Mouse (Mus musculus): ENCODE measurements around the gene Atf7. TPM values are rescaled to one million over a fixed set of nuclear protein-coding genes. Genes with fewer than 3 reads are reported as not detected.
A peak's percentile ranks its signal among the peaks of the same experiment; 100 is the strongest.

Gene Atf7
- total RNA-seq, 2 experiments from 2014 or later, result 35.3 to 39.2 TPM

DNA sequence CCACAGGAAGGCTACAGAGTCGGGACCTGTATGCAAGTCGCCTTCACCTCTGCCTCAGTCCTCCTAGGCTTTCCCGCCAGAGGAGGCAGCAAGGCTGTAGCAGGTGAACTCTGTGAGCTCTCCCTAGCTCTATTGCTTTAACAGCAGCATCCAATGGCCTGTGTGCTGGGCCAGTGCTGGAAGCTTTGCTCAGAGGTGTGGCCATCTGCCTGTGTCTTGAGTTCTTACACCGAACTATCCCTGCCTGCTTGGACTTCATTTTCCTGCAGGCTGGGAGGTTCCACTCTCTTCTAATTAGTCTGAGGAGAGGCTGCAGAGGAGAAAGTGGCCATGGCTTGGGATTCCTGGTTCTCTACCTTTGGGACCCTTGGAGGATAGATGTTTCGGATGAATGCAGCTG, 113.3 kb downstream of the Atf7 start:
- peak overlapping the region; percentile 93; the same call in 1 of the 2 replicates for H3K27ac ChIP-seq
- no peak for TF ChIP-seq CTCF (IDR thresholded peaks at IDR 0.05)
- intact Hi-C loops (cut with DNase I), result no loop called here
- DNase-seq (ENCODE audit: extremely low spot score in 1 of 2, low spot score in 2 of 2), result peak in 1 of 2 experiments; percentile 8
- no peak overlapping the region for H3K4me3 ChIP-seq

GRCm38 (mm10) chr15:102511285-102511833, 113.9 kb downstream of the Atf7 start:
- Histone ChIP-seq H3K27ac (peak overlapping the region; percentile 93), H3K4me3 (peak overlapping the region; percentile 75)
- intact Hi-C loops (cut with DNase I), result no loop called here
- peak; percentile 8 to 12 for DNase-seq (ENCODE audit: extremely low spot score in 1 of 2, low spot score in 2 of 2)
- no peak for TF ChIP-seq CTCF (IDR thresholded peaks at IDR 0.05)

DNA sequence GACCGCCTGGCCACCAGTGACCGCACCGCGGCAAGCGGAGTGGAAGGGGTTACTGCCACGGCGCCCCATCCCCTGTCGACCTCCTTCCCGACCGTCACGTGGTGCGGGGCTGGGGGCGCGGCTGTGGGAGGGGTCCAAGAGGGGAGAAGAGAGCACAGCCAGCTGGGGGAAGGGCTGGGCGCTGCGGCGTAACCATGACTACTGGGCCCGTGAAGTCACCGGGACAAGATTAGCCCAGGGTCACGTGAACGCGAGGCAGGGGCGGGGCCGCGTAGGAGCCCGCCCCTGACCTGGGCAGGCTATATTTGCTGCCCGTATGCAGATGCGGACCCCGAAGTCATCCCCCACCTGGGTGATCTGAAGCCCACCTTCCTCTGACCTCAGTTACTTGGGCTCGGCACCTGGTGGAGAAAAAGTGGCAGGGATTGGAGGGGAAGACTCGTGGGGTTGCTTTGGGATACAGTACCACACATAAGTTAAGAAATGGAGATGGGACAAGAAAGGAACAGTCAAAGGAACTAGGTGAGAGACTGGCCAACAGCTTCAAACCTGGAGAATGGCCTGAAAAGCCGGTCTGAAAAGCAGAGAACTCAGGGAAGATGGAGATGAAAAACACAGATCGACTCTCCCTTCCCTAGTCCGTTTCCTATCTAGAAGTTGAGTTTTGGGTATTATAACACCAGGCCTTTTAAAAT, 114.5 kb downstream of the Atf7 start:
- intact Hi-C loops (cut with DNase I), result no loop called here
- TF ChIP-seq CTCF (IDR thresholded peaks at IDR 0.05), result no peak; the same call in 1 of the 2 replicates
- peak; percentile 84 to 86 for DNase-seq (ENCODE audit: extremely low spot score in 1 of 2, low spot score in 2 of 2)
- H3K27ac ChIP-seq, result peak overlapping the region; percentile 93
- H3K4me3 ChIP-seq, result peak overlapping the region; percentile 75

DNA sequence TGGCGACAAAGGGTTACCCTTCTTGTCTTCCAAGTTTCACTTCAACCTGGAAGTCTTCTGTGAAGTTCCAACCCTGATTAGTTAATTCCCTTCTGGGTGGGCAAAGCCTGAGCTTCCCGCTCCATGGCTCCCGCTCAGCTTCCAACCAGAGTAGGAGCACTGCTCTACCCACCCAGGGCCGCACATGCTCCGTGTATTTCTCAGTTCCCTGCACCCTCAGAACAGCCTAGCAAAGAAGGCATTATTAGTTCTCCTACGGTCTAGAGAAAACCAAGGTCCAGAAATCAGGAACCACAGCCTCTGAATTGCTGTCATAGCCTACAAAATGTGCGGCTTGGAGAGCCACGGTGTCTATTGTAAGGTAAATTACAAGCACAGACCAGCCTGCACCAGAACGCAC, 115.2 kb downstream of the Atf7 start:
- no peak for TF ChIP-seq CTCF (IDR thresholded peaks at IDR 0.05)
- DNase-seq (ENCODE audit: extremely low spot score in 1 of 2, low spot score in 2 of 2), result peak in 1 of 2 experiments; percentile 27
- intact Hi-C loops (cut with DNase I), result no loop called here
- Histone ChIP-seq H3K4me3 (peak overlapping the region; percentile 75), H3K27ac (peak overlapping the region; percentile 93)

GRCm38 (mm10) chr15:102508336-102508735, 116.9 kb downstream of the Atf7 start:
- no peak for TF ChIP-seq CTCF (IDR thresholded peaks at IDR 0.05)
- Histone ChIP-seq H3K4me3 (no peak overlapping the region), H3K27ac (no peak overlapping the region)
- DNase-seq (ENCODE audit: extremely low spot score in 1 of 2, low spot score in 2 of 2), result peak in 1 of 2 experiments; percentile 7
- intact Hi-C loops (cut with DNase I), result no loop called here

- Histone ChIP-seq H3K4me3 (no peak overlapping the region), H3K27ac (no peak overlapping the region)
- TF ChIP-seq CTCF (IDR thresholded peaks at IDR 0.05), result no peak
- DNase-seq (ENCODE audit: extremely low spot score in 1 of 2, low spot score in 2 of 2), result peak in 1 of 2 experiments; percentile 5
- intact Hi-C loops (cut with DNase I), result no loop called here
Measured at GRCm38 (mm10) chr15:102507561-102507960, 117.7 kb downstream of the Atf7 start.

DNA sequence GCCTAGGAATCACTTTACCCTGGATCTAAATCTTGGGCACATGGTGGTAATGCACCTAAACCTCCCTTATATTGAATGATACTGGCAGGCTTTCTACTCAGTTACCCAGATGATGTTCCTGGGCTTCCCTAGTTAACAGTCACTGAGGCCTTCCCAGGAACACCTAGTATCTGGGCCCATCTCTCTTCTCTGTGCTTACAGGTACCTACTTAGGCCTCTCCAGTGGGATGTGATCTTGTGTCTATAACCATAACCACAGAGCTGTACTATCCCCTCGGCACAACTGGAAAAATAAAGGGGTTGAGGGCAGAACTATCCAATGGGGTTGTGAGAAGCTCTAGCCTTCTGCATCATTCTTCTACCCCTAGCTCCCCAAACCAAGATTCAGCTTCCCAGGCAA, 118.4 kb downstream of the Atf7 start:
- DNase-seq (ENCODE audit: extremely low spot score in 1 of 2, low spot score in 2 of 2), result peak; percentile 6 to 8
- no peak for TF ChIP-seq CTCF (IDR thresholded peaks at IDR 0.05)
- no peak overlapping the region for H3K27ac ChIP-seq
- intact Hi-C loops (cut with DNase I), result no loop called here
- no peak overlapping the region for H3K4me3 ChIP-seq

- Histone ChIP-seq H3K27ac (no peak overlapping the region), H3K4me3 (no peak overlapping the region)
- DNase-seq (ENCODE audit: extremely low spot score in 1 of 2, low spot score in 2 of 2), result no peak
- intact Hi-C loops (cut with DNase I), result no loop called here
- TF ChIP-seq CTCF (IDR thresholded peaks at IDR 0.05), result no peak
Measured at GRCm38 (mm10) chr15:102506464-102506830, 118.8 kb downstream of the Atf7 start.

- intact Hi-C loops (cut with DNase I), result no loop called here
- peak in 1 of 2 experiments; percentile 6 for DNase-seq (ENCODE audit: extremely low spot score in 1 of 2, low spot score in 2 of 2)
- no peak overlapping the region for H3K4me3 ChIP-seq
- TF ChIP-seq CTCF (IDR thresholded peaks at IDR 0.05), result no peak
- H3K27ac ChIP-seq, result no peak overlapping the region
Measured at GRCm38 (mm10) chr15:102505770-102506463, 119.3 kb downstream of the Atf7 start.

GRCm38 (mm10) chr15:102505073-102505769, 120.0 kb downstream of the Atf7 start:
- Histone ChIP-seq H3K27ac (no peak overlapping the region), H3K4me3 (no peak overlapping the region)
- DNase-seq (ENCODE audit: extremely low spot score in 1 of 2, low spot score in 2 of 2), result peak in 1 of 2 experiments; percentile 9
- TF ChIP-seq CTCF (IDR thresholded peaks at IDR 0.05), result no peak
- intact Hi-C loops (cut with DNase I), result no loop called here

DNA sequence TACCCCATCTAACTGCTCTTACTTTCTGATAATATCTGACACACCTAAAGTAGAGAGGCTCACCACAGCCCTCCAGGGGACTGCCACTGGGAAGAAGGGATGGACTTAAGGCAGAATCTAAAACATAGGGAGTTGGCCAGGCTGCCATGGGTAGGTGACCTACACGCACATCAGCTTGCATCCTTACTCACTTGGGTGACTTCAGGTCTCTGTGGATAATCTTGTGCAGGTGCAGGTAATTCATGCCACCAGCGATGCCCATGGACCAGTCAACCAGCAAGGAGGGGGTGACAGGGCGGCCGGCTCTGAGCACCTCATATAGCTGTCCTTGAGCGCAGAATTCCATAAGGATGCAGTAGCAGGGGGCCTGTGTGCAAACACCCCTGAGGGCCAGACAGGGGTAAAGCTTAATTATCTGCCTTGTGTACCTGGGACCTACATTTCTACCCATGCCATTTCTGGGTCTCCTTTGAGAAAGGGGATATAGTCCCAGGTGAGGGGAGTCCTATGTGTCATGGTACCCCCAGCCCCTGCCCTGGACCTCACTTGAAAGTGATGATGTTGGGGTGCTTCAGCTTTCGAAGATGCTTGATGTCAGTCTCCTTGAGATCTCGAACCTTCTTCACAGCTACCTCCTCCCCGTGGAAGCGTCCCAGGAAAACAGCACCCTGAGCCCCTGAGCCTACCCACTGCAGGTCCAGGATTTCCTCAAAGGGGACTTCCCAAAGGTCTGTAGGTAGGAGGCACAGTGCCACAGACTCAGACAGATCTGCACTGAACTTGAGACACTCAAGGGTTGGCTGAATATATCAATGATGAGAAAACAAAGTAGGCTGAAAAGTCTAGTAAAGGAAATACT, 121.1 kb downstream of the Atf7 start:
- Histone ChIP-seq H3K4me3 (no peak overlapping the region), H3K27ac (no peak overlapping the region)
- intact Hi-C loops (cut with DNase I), result no loop called here
- TF ChIP-seq CTCF (IDR thresholded peaks at IDR 0.05), result no peak
- peak in 1 of 2 experiments; percentile 11 for DNase-seq (ENCODE audit: extremely low spot score in 1 of 2, low spot score in 2 of 2)

Data from left cerebral cortex, adult 2 months (tissue).